Mouse (Mus musculus): ENCODE measurements around the gene Ap5z1. TPM values are rescaled to one million over a fixed set of nuclear protein-coding genes. Genes with fewer than 3 reads are reported as not detected.

Gene Ap5z1
- polyA plus RNA-seq, 1 experiment from 2014 or later = 5.5 TPM

- Histone ChIP-seq H3K4me1 (ENCODE audit: control insufficient read depth, insufficient read depth, low read length) (no peaks in the 10 kb centered on the region), H3K36me3 (replicated peaks; ENCODE audit: control insufficient read depth, insufficient read depth, low read depth, low read length) (no peaks in the 10 kb centered on the region), H3K27me3 (ENCODE audit: control insufficient read depth, insufficient read depth, low read length) (no peaks in the 10 kb centered on the region), H3K9ac (replicated peaks; ENCODE audit: low read length) (no peak overlapping the region), H3K27ac (replicated peaks; ENCODE audit: low read depth, low read length) (no peak overlapping the region), H3K9me3 (replicated peaks; ENCODE audit: control insufficient read depth, low read length) (no peaks in the 10 kb centered on the region), H3K4me2 (ENCODE audit: low read depth, low read length) (no peak overlapping the region), H3K4me3 (ENCODE audit: low read depth, low read length) (no peak overlapping the region)
- 89% methylated on average over 12 of the region's 12 CpGs for WGBS
- DNase-seq (ENCODE audit: low spot score) (no peak), ATAC-seq (replicated peaks; ENCODE audit: insufficient number of reproducible peaks, low FRiP score, low TSS enrichment, low read depth) (no peak)
These were observed 13.6 kb downstream of the Ap5z1 start for GRCm38 (mm10) chr5:142477346-142477745.

- Histone ChIP-seq H3K4me3 (ENCODE audit: low read depth, low read length) (no peak overlapping the region), H3K9me3 (replicated peaks; ENCODE audit: control insufficient read depth, low read length) (no peaks in the 10 kb centered on the region), H3K4me1 (ENCODE audit: control insufficient read depth, insufficient read depth, low read length) (no peaks in the 10 kb centered on the region), H3K9ac (replicated peaks; ENCODE audit: low read length) (no peak overlapping the region), H3K27me3 (ENCODE audit: control insufficient read depth, insufficient read depth, low read length) (no peaks in the 10 kb centered on the region), H3K36me3 (replicated peaks; ENCODE audit: control insufficient read depth, insufficient read depth, low read depth, low read length) (no peaks in the 10 kb centered on the region), H3K4me2 (ENCODE audit: low read depth, low read length) (no peak overlapping the region), H3K27ac (replicated peaks; ENCODE audit: low read depth, low read length) (no peak overlapping the region)
- WGBS = 87% methylated on average over 5 of the region's 5 CpGs
- ATAC-seq (replicated peaks; ENCODE audit: insufficient number of reproducible peaks, low FRiP score, low TSS enrichment, low read depth) (no peak), DNase-seq (ENCODE audit: low spot score) (no peak)
These were observed 14.3 kb downstream of the Ap5z1 start for GRCm38 (mm10) chr5:142477866-142478615.

GRCm38 (mm10) chr5:142478829-142479435 lies 15.2 kb downstream of the Ap5z1 start:
- Histone ChIP-seq H3K27me3 (ENCODE audit: control insufficient read depth, insufficient read depth, low read length) (no peaks in the 10 kb centered on the region), H3K4me3 (ENCODE audit: low read depth, low read length) (no peak overlapping the region), H3K9ac (replicated peaks; ENCODE audit: low read length) (peak overlapping the region; percentile 39; the same call in 1 of the 2 replicates), H3K4me1 (ENCODE audit: control insufficient read depth, insufficient read depth, low read length) (no peaks in the 10 kb centered on the region), H3K4me2 (ENCODE audit: low read depth, low read length) (no peak overlapping the region), H3K36me3 (replicated peaks; ENCODE audit: control insufficient read depth, insufficient read depth, low read depth, low read length) (no peaks in the 10 kb centered on the region), H3K27ac (replicated peaks; ENCODE audit: low read depth, low read length) (no peak overlapping the region), H3K9me3 (replicated peaks; ENCODE audit: control insufficient read depth, low read length) (no peaks in the 10 kb centered on the region)
- DNase-seq (ENCODE audit: low spot score) (peak; percentile 91), ATAC-seq (replicated peaks; ENCODE audit: insufficient number of reproducible peaks, low FRiP score, low TSS enrichment, low read depth) (peak; percentile 20; the same call in 1 of the 2 replicates)
- 27% methylated on average over 17 of the region's 17 CpGs for WGBS

GRCm38 (mm10) chr5:142482512-142482911 lies 18.8 kb downstream of the Ap5z1 start:
- DNase-seq (ENCODE audit: low spot score) (peak; percentile 30), ATAC-seq (replicated peaks; ENCODE audit: insufficient number of reproducible peaks, low FRiP score, low TSS enrichment, low read depth) (no peak)
- no peak overlapping the region for H3K4me2 ChIP-seq (ENCODE audit: low read depth, low read length)
- no peaks in the 10 kb centered on the region for H3K27me3 ChIP-seq (ENCODE audit: control insufficient read depth, insufficient read depth, low read length)
- no peaks in the 10 kb centered on the region for H3K9me3 ChIP-seq (replicated peaks; ENCODE audit: control insufficient read depth, low read length)
- no peaks in the 10 kb centered on the region for H3K36me3 ChIP-seq (replicated peaks; ENCODE audit: control insufficient read depth, insufficient read depth, low read depth, low read length)
- H3K27ac ChIP-seq (replicated peaks; ENCODE audit: low read depth, low read length) = no peak overlapping the region
- 64% methylated on average over 2 of the region's 2 CpGs for WGBS
- no peak overlapping the region for H3K9ac ChIP-seq (replicated peaks; ENCODE audit: low read length)
- H3K4me3 ChIP-seq (ENCODE audit: low read depth, low read length) = no peak overlapping the region
- no peaks in the 10 kb centered on the region for H3K4me1 ChIP-seq (ENCODE audit: control insufficient read depth, insufficient read depth, low read length)

- H3K4me2 ChIP-seq (ENCODE audit: low read depth, low read length) = no peak overlapping the region
- no peaks in the 10 kb centered on the region for H3K4me1 ChIP-seq (ENCODE audit: control insufficient read depth, insufficient read depth, low read length)
- H3K27me3 ChIP-seq (ENCODE audit: control insufficient read depth, insufficient read depth, low read length) = no peaks in the 10 kb centered on the region
- 92% methylated on average over 5 of the region's 5 CpGs for WGBS
- H3K36me3 ChIP-seq (replicated peaks; ENCODE audit: control insufficient read depth, insufficient read depth, low read depth, low read length) = no peaks in the 10 kb centered on the region
- H3K27ac ChIP-seq (replicated peaks; ENCODE audit: low read depth, low read length) = no peak overlapping the region
- H3K9me3 ChIP-seq (replicated peaks; ENCODE audit: control insufficient read depth, low read length) = no peaks in the 10 kb centered on the region
- ATAC-seq (replicated peaks; ENCODE audit: insufficient number of reproducible peaks, low FRiP score, low TSS enrichment, low read depth) (no peak), DNase-seq (ENCODE audit: low spot score) (no peak)
- H3K9ac ChIP-seq (replicated peaks; ENCODE audit: low read length) = no peak overlapping the region
- H3K4me3 ChIP-seq (ENCODE audit: low read depth, low read length) = no peak overlapping the region
These were observed 19.8 kb downstream of the Ap5z1 start for GRCm38 (mm10) chr5:142483581-142483980.

GRCm38 (mm10) chr5:142486654-142487053 lies 22.9 kb downstream of the Ap5z1 start:
- Histone ChIP-seq H3K27ac (replicated peaks; ENCODE audit: low read depth, low read length) (no peak overlapping the region), H3K27me3 (ENCODE audit: control insufficient read depth, insufficient read depth, low read length) (no peaks in the 10 kb centered on the region), H3K4me2 (ENCODE audit: low read depth, low read length) (no peak overlapping the region), H3K4me1 (ENCODE audit: control insufficient read depth, insufficient read depth, low read length) (no peaks in the 10 kb centered on the region), H3K9ac (replicated peaks; ENCODE audit: low read length) (no peak overlapping the region), H3K36me3 (replicated peaks; ENCODE audit: control insufficient read depth, insufficient read depth, low read depth, low read length) (no peaks in the 10 kb centered on the region), H3K9me3 (replicated peaks; ENCODE audit: control insufficient read depth, low read length) (no peaks in the 10 kb centered on the region), H3K4me3 (ENCODE audit: low read depth, low read length) (no peak overlapping the region)
- 67% methylated on average over 9 of the region's 9 CpGs for WGBS
- ATAC-seq (replicated peaks; ENCODE audit: insufficient number of reproducible peaks, low FRiP score, low TSS enrichment, low read depth) (no peak), DNase-seq (ENCODE audit: low spot score) (no peak)

GRCm38 (mm10) chr5:142489955-142490707 lies 26.4 kb downstream of the Ap5z1 start:
- ATAC-seq (replicated peaks; ENCODE audit: insufficient number of reproducible peaks, low FRiP score, low TSS enrichment, low read depth) (no peak), DNase-seq (ENCODE audit: low spot score) (no peak)
- H3K27ac ChIP-seq (replicated peaks; ENCODE audit: low read depth, low read length) = no peak overlapping the region
- H3K36me3 ChIP-seq (replicated peaks; ENCODE audit: control insufficient read depth, insufficient read depth, low read depth, low read length) = no peaks in the 10 kb centered on the region
- H3K9ac ChIP-seq (replicated peaks; ENCODE audit: low read length) = no peak overlapping the region
- H3K4me2 ChIP-seq (ENCODE audit: low read depth, low read length) = no peak overlapping the region
- no peak overlapping the region for H3K4me3 ChIP-seq (ENCODE audit: low read depth, low read length)
- H3K9me3 ChIP-seq (replicated peaks; ENCODE audit: control insufficient read depth, low read length) = no peaks in the 10 kb centered on the region
- H3K4me1 ChIP-seq (ENCODE audit: control insufficient read depth, insufficient read depth, low read length) = no peaks in the 10 kb centered on the region
- WGBS = 76% methylated on average over 9 of the region's 9 CpGs
- H3K27me3 ChIP-seq (ENCODE audit: control insufficient read depth, insufficient read depth, low read length) = no peaks in the 10 kb centered on the region

- no peak overlapping the region for H3K9ac ChIP-seq (replicated peaks; ENCODE audit: low read length)
- H3K27ac ChIP-seq (replicated peaks; ENCODE audit: low read depth, low read length) = no peak overlapping the region
- H3K36me3 ChIP-seq (replicated peaks; ENCODE audit: control insufficient read depth, insufficient read depth, low read depth, low read length) = no peaks in the 10 kb centered on the region
- H3K4me2 ChIP-seq (ENCODE audit: low read depth, low read length) = no peak overlapping the region
- no peaks in the 10 kb centered on the region for H3K4me1 ChIP-seq (ENCODE audit: control insufficient read depth, insufficient read depth, low read length)
- no peaks in the 10 kb centered on the region for H3K27me3 ChIP-seq (ENCODE audit: control insufficient read depth, insufficient read depth, low read length)
- no peak overlapping the region for H3K4me3 ChIP-seq (ENCODE audit: low read depth, low read length)
- WGBS = 90% methylated on average over 3 of the region's 3 CpGs
- DNase-seq (ENCODE audit: low spot score) (no peak), ATAC-seq (replicated peaks; ENCODE audit: insufficient number of reproducible peaks, low FRiP score, low TSS enrichment, low read depth) (no peak)
- H3K9me3 ChIP-seq (replicated peaks; ENCODE audit: control insufficient read depth, low read length) = no peaks in the 10 kb centered on the region
These were observed 29.6 kb downstream of the Ap5z1 start for GRCm38 (mm10) chr5:142493307-142493706.

All from embryonic facial prominence, embryonic 11.5 days (tissue).